Mouse (Mus musculus) liver, embryonic 14.5 days (tissue): ENCODE data around the gene Smg6. TPM values are rescaled to one million over a fixed set of nuclear protein-coding genes. Genes with fewer than 3 reads are reported as not detected.

Experiments
- ATAC-seq: fragments of 200-750 bp; cut with Nextera tagmentation; 2 replicates; pipeline ENCODE4 v1.8.0; 2017; ENCODE audit warnings: moderate number of reproducible peaks, mild to moderate bottlenecking, moderate library complexity; ENCODE audit not compliant: insufficient read depth
- DNase-seq, 3 experiments: peaks; one replicate each; pipeline ENCODE4 v3.0.0-alpha.2; 2012 to 2013; ENCODE audit warnings: low read depth in 3 of 3, low spot score in 3 of 3
- H3K27ac ChIP-seq: fragments of 300-500 bp; sonication (generic); 2 replicates; pipeline ENCODE4 v1.5.1; 2014; ENCODE audit warnings: moderate library complexity, mild to moderate bottlenecking, control low read depth, inconsistent platforms
- H3K27me3 ChIP-seq: fragments of 300-500 bp; sonication (generic); 2 replicates; pipeline ENCODE4 v1.6.1; 2014; ENCODE audit warnings: mild to moderate bottlenecking, low read length, moderate library complexity; ENCODE audit not compliant: control insufficient read depth, insufficient read depth
- H3K36me3 ChIP-seq: fragments of 300-500 bp; sonication (generic); replicated peaks from 2 replicates; pipeline ENCODE4 v1.6.1; 2014; ENCODE audit warnings: low read depth; ENCODE audit not compliant: control insufficient read depth, insufficient read depth
- H3K4me1 ChIP-seq, 2 experiments: fragments of 200-500 bp in 1 of 2; fragments of 300-500 bp in 1 of 2; sonication (generic) in 1 of 2; replicated peaks; 2 replicates each; pipeline ENCODE4 v1.6.1; 2012 to 2014; ENCODE audit warnings: antibody characterized with exemption in 1 of 2, inconsistent platforms in 1 of 2, low read length in 1 of 2; ENCODE audit not compliant: control insufficient read depth in 2 of 2, insufficient read depth in 2 of 2
- H3K4me2 ChIP-seq: fragments of 300-500 bp; sonication (generic); 2 replicates; pipeline ENCODE4 v1.6.1; 2014; ENCODE audit warnings: low read depth, mild to moderate bottlenecking, control low read depth, moderate library complexity
- H3K4me3 ChIP-seq, 2 experiments: fragments of 200-500 bp in 1 of 2; fragments of 300-500 bp in 1 of 2; sonication (generic) in 1 of 2; 2 replicates each; pipeline ENCODE4 v1.5.1; 2012 to 2014; ENCODE audit warnings: low read depth in 2 of 2, low read length in 2 of 2, mild to moderate bottlenecking in 2 of 2, control low read depth in 1 of 2, inconsistent platforms in 1 of 2, moderate library complexity in 1 of 2; ENCODE audit not compliant: insufficient read depth in 1 of 2
- H3K9ac ChIP-seq: fragments of 300-500 bp; sonication (generic); replicated peaks from 2 replicates; pipeline ENCODE4 v1.6.1; 2014; ENCODE audit warnings: mild to moderate bottlenecking, control low read depth, moderate library complexity
- H3K9me3 ChIP-seq: fragments of 300-500 bp; sonication (generic); 2 replicates; pipeline ENCODE4 v1.6.1; 2016; ENCODE audit warnings: low read length, mixed read lengths; ENCODE audit not compliant: control insufficient read depth
- CTCF ChIP-seq: IDR thresholded peaks from 2 replicates; pipeline ENCODE4 v1.5.1; 2016; ENCODE audit warnings: antibody characterized with exemption, low read depth, control low read depth
- EP300 ChIP-seq: IDR thresholded peaks from 2 replicates; pipeline ENCODE4 v1.6.1; 2016; ENCODE audit warnings: antibody characterized with exemption, low read depth
- WGBS: fragments of 180-500 bp; shearing (Covaris S2); extraction: QIAGEN DNeasy Blood & Tissue Kit; methylation state at CpG from one replicate; pipeline ENCODE4 v1.1.7; 2014; ENCODE audit not compliant: insufficient replicate concordance; 5-methylcytosine and 5-hydroxymethylcytosine counted together
- polyA plus RNA-seq, 2 experiments: library from polyadenylated mRNA; depleted of rRNA in 1 of 2; stranded (reverse) in 1 of 2; unstranded in 1 of 2; fragments of >200 nt; fragmentation: Nextera tagmentation in 1 of 2; extraction: Ambion mirVana in 1 of 2; gene quantifications; 2 replicates each; pipeline versions ENCODE4 v1.2.1 to v1.2.3; 2012 to 2014

Smg6 gene
- polyA plus RNA-seq, 2 experiments = 3.2 to 5.9 TPM

DNA sequence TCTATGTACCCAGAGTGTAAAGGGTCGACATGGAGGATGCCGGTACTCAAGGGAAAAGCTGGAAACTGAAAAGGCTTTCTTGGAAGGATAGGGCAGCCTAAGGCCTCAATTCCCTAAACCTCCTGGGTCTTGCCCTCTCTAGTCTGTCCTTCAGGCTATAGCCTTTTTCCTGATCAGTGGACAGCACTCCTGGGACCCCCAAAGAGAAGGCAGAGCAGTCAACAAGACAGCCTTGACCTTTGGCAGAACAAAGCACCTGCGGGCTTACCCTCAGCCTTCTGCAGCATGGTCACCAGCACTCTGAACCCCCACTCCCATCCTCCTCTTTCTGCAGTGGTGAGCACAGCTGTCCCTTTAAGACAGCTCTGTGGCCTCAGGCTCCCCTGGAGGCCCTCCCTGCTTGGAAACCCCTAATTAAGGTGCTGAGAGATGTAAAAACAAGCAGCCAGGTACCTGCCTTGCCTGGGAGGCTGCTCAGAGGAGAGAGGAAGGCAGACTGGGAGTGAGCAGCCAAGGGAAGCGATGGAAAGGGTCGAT, 265.4 kb downstream of the Smg6 start, which contains the start of gene Dph1:
Gene Dph1, minus strand, starts transcription at position 337 of the 537 bp plus-strand sequence.
- Histone ChIP-seq H3K9me3 (no peaks in the 10 kb centered on the region), H3K36me3 (no peaks in the 10 kb centered on the region), H3K9ac (peak within 1 kb of the TSS; percentile 85), H3K27me3 (peaks cover 39% of the 10 kb centered on the region), H3K4me3 (peak within 1 kb of the TSS; percentile 86 to 87), H3K27ac (peak within 1 kb of the TSS; percentile 76), H3K4me1 (peaks cover 7 to 15% of the 10 kb centered on the region in 2 experiments; a peak in 3 of 4 replicates), H3K4me2 (peak within 1 kb of the TSS; percentile 98)
- WGBS = 55% methylated on average over 5 of the region's 5 CpGs
- ATAC-seq = no peak
- no peak for DNase-seq
- TF ChIP-seq CTCF = no peak
- TF ChIP-seq EP300 = no peak

- TF ChIP-seq CTCF (no peak), EP300 (no peak)
- ATAC-seq (no peak), DNase-seq (no peak)
- H3K27ac ChIP-seq = no peak overlapping the region
- WGBS = 55% methylated on average over 6 of the region's 6 CpGs
- no peak overlapping the region for H3K4me3 ChIP-seq
- peaks cover 7 to 15% of the 10 kb centered on the region in 2 experiments; a peak in 3 of 4 replicates for H3K4me1 ChIP-seq
- no peaks in the 10 kb centered on the region for H3K36me3 ChIP-seq
- H3K27me3 ChIP-seq = peaks cover 47% of the 10 kb centered on the region
- no peaks in the 10 kb centered on the region for H3K9me3 ChIP-seq
- H3K4me2 ChIP-seq = no peak overlapping the region
- no peak overlapping the region for H3K9ac ChIP-seq
These were observed 266.2 kb downstream of the Smg6 start for GRCm38 (mm10) chr11:75191841-75192240.

GRCm38 (mm10) chr11:75192336-75193214, 267.0 kb downstream of the Smg6 start:
- 25% methylated on average over 13 of the region's 13 CpGs for WGBS
- DNase-seq (peak in 2 of 3 experiments; percentile 40 to 43), ATAC-seq (no peak)
- H3K27me3 ChIP-seq = peaks cover 52% of the 10 kb centered on the region
- H3K27ac ChIP-seq = no peak overlapping the region
- peaks cover 7 to 15% of the 10 kb centered on the region in 2 experiments; a peak in 3 of 4 replicates for H3K4me1 ChIP-seq
- peak overlapping the region in 1 of 2 experiments; percentile 59; a peak in 2 of 4 replicates for H3K4me3 ChIP-seq
- no peaks in the 10 kb centered on the region for H3K9me3 ChIP-seq
- TF ChIP-seq EP300 (no peak), CTCF (peak; percentile 87)
- peak overlapping the region; percentile 56 for H3K4me2 ChIP-seq
- no peaks in the 10 kb centered on the region for H3K36me3 ChIP-seq
- H3K9ac ChIP-seq = no peak overlapping the region

DNA sequence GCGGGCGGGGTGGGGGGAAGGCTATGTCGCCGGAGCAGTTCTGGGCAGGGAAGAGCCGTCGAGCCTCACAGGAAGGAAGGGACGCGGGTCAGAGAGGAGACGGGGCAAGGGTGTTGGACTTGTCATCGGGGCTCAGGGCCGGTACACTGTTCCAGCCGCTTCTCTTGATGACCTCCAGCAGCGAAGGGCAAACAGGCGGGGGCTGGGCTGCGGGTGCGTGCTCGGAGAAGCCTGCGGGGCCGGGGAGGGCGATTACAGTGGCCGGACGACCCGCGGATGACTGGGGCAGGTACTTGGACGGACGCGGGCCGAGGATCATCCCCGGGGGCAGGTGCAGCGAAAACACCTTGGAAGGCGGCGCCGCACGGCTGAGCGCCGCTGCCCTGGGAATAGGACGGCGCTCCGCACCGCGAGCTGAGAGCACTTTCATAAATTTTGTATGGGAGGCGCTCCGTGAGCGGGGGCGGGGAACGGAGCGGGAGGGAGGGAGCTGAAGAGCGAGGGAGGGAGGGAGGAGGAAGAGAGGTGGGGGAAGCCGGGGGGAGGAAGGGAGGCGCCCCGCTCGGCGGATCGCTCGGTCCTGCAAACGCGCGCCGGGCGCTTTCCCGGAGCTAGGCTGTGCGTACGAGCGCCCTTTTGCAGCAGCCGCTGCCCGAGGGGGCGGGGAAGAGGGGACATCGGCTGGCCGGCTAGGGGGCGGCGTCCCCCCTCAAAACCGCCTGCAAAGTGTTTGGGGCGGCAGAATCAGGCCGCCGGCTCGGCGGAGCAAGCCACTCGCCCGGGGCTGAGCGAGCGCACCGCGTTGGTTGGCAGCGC, 267.8 kb downstream of the Smg6 start, which contains the start of gene Rtn4rl1:
Gene Rtn4rl1, plus strand, starts transcription at position 528 of the 816 bp plus-strand sequence.
- H3K4me2 ChIP-seq = peak within 1 kb of the TSS; percentile 56
- TF ChIP-seq EP300 (no peak), CTCF (no peak)
- H3K9me3 ChIP-seq = no peaks in the 10 kb centered on the region
- no peak for DNase-seq
- H3K27ac ChIP-seq = no peak within 1 kb of the TSS
- no peak within 1 kb of the TSS for H3K9ac ChIP-seq
- H3K27me3 ChIP-seq = peaks cover 52% of the 10 kb centered on the region
- peaks cover 7 to 15% of the 10 kb centered on the region in 2 experiments; a peak in 3 of 4 replicates for H3K4me1 ChIP-seq
- WGBS = under 1% methylated on average over 81 of the region's 84 CpGs
- no peak for ATAC-seq
- peak within 1 kb of the TSS; percentile 21 to 59 for H3K4me3 ChIP-seq
- no peaks in the 10 kb centered on the region for H3K36me3 ChIP-seq
